Mouse (Mus musculus) spleen, adult 2 months (tissue): ENCODE measurements around the gene Hacd3.

Source experiments
- CTCF ChIP-seq: fragments of 200-500 bp; IDR thresholded peaks from 2 replicates; pipeline ENCODE4 v1.5.1; 2011; ENCODE audit warnings: mild to moderate bottlenecking, inconsistent platforms; ENCODE audit not compliant: insufficient read depth, insufficient read length, insufficient replicate concordance; ENCODE audit errors: extremely low read depth
- POLR2A ChIP-seq: fragments of 200-500 bp; IDR thresholded peaks from 2 replicates; pipeline ENCODE4 v1.6.1; 2011; ENCODE audit warnings: low read depth, low read length, inconsistent platforms

DNA sequence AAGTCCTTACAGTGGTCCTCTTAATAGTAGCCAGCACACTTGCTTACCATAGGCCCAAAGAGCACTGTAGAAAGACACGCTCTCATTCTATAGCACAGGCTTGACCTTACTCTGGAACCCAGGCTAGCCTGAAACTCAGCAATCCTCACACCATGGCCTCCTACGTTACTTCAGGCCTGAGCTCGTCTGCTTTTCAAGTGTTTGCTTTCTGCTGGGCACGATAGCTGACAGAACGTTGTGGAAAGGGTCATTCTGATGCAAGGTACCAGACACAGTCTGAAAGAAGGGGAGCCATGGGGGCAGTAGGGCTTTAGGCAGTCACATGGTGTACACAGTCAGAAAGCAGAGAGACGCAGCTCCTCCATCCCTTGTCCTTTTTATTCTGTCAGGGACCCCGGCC, 42.8 kb upstream of the Hacd3 start:
- TF ChIP-seq CTCF (no peak), POLR2A (no peak)
